Mouse (Mus musculus) forebrain, embryonic 14.5 days (tissue): ENCODE measurements around the gene Gpr135. TPM values are rescaled to one million over a fixed set of nuclear protein-coding genes. Genes with fewer than 3 reads are reported as not detected.

Experiments
- ATAC-seq: fragments of 200-750 bp; cut with Nextera tagmentation; 2 replicates; pipeline ENCODE4 v1.8.0; 2017; ENCODE audit warnings: mild to moderate bottlenecking, moderate library complexity
- DNase-seq: peaks from one replicate; pipeline ENCODE4 v3.0.0-alpha.2; 2015; ENCODE audit warnings: low spot score
- H3K27ac ChIP-seq: fragments of 300-500 bp; sonication (generic); 2 replicates; pipeline ENCODE4 v1.5.1; 2014; ENCODE audit warnings: low read depth, mild to moderate bottlenecking, control low read depth, low read length, moderate library complexity
- H3K27me3 ChIP-seq: fragments of 300-500 bp; sonication (generic); replicated peaks from 2 replicates; pipeline ENCODE4 v1.6.1; 2014; ENCODE audit warnings: low read length, control low read depth, mixed read lengths; ENCODE audit not compliant: control insufficient read depth, insufficient read depth
- H3K36me3 ChIP-seq: fragments of 300-500 bp; sonication (generic); 2 replicates; pipeline ENCODE4 v1.6.1; 2014; ENCODE audit warnings: low read length, control low read depth; ENCODE audit not compliant: control insufficient read depth, insufficient read depth
- H3K4me1 ChIP-seq: fragments of 300-500 bp; sonication (generic); 2 replicates; pipeline ENCODE4 v1.6.1; 2014; ENCODE audit warnings: antibody characterized with exemption, low read length, control low read depth; ENCODE audit not compliant: control insufficient read depth, insufficient read depth
- H3K4me2 ChIP-seq: fragments of 300-500 bp; sonication (generic); 2 replicates; pipeline ENCODE4 v1.6.1; 2014; ENCODE audit warnings: mild to moderate bottlenecking, control low read depth, low read length
- H3K4me3 ChIP-seq: fragments of 300-500 bp; sonication (generic); 2 replicates; pipeline ENCODE4 v1.5.1; 2014; ENCODE audit warnings: low read depth, low read length, control low read depth
- H3K9ac ChIP-seq: fragments of 300-500 bp; sonication (generic); 2 replicates; pipeline ENCODE4 v1.6.1; 2014; ENCODE audit warnings: mild to moderate bottlenecking, low read length, control low read depth, moderate library complexity
- H3K9me3 ChIP-seq: fragments of 300-500 bp; sonication (generic); replicated peaks from 2 replicates; pipeline ENCODE4 v1.6.1; 2016; ENCODE audit warnings: low read length, control low read depth, mixed read lengths; ENCODE audit not compliant: control insufficient read depth
- WGBS: fragments of 180-500 bp; shearing (Covaris S2); extraction: QIAGEN DNeasy Blood & Tissue Kit; methylation state at CpG from one replicate; pipeline ENCODE4 v1.1.7; 2014; 5-methylcytosine and 5-hydroxymethylcytosine counted together
- polyA plus RNA-seq: library from polyadenylated mRNA; unstranded; fragments of >200 nt; fragmentation: Nextera tagmentation; extraction: Ambion mirVana; gene quantifications from 2 replicates; pipeline ENCODE4 v1.2.1, GENCODE M21; 2014

Gpr135 gene
- polyA plus RNA-seq, 1 experiment from 2014 or later: 3.0 TPM

DNA sequence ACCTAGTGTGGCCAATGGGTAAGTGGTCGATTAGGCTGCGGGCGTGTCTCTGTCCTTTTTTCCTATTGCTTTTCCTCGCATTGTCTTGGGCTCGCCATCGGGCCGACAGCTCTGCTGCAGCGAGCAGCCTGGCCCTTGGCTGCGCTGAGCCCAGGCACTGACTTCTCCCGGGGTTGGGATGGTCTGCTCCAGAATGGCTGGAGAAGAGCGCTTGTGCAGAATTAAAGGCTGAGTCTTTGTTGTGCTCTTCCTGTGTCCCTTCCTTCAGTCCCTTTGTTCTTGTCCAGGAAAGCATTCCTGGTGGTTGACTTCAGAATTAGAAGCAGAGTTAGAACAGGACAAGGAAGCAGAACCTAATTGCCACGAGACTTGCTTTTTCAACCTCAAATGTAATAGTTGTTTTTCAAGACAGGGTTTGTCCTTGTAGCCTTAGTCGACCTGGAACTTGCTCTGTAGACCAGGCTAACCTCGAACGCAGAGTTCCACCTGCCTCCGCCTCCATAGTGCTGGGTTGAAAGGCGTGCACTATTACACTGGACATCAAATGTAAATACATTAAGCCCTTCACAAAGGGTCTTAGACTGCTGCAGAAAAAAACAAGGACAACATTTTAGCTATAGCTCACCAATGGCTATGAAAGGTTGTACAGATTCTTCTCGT lies 15.4 kb upstream of the Gpr135 start:
- Histone ChIP-seq H3K4me1 (peaks cover 10% of the 10 kb centered on the region), H3K9me3 (no peaks in the 10 kb centered on the region), H3K27me3 (no peaks in the 10 kb centered on the region), H3K4me2 (peak overlapping the region; percentile 84), H3K4me3 (peak overlapping the region; percentile 71), H3K27ac (peak overlapping the region; percentile 97), H3K36me3 (peaks cover 11% of the 10 kb centered on the region), H3K9ac (peak overlapping the region; percentile 90)
- DNase-seq (no peak), ATAC-seq (no peak)
- WGBS: under 1% methylated on average over 18 of the region's 18 CpGs

DNA sequence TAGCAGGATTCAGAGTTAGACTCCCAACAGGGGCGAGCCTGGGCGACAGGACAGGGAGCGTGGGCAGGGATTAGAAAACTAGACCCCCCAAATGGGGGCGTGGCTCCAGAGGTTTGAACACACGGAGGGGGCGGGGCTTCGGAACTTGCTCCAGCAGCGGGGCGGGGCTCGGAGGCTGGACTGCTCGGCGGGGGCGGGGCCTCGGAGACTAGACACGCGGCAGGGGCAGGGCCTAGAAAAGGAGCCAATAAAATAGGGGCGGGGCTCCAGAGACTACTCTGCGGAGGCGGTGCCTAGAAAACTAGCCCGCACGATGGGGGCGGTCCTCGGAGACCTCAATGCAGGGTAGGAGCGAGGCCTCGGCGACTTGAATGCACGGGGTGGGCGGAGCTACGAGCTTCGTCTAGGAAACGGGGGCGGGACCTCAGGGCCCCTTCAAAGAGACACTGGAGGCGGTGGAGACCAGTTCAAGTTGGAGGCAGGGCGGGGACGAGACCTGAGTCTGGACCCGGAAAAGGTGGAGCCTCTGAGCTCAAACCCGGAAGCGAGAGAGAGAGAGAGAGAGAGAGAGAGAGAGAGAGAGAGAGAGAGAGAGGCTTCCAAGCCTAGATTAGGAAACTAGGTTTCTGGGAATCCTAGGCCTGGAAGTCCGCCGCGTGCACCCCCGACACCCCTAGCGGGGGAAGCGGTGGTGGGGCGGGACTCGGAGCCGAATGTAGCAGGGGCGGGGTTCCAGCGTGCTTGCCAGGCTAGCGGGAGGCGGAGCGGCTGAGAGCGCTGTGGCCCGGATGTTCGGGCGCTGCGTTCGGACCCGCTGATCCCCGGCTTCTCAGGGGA lies 14.6 kb upstream of the Gpr135 start, which contains the start of the genes L3hypdh and Jkamp:
Gene L3hypdh, minus strand, starts transcription at position 111 of the 837 bp plus-strand sequence.
Gene Jkamp, plus strand, starts transcription at position 261 of the 837 bp plus-strand sequence.
- ATAC-seq: peak; percentile 96
- H3K9me3 ChIP-seq: no peaks in the 10 kb centered on the region
- under 1% methylated on average over 60 of the region's 60 CpGs for WGBS
- peak; percentile 100 for DNase-seq
- H3K27me3 ChIP-seq: no peaks in the 10 kb centered on the region
- H3K4me2 ChIP-seq: peak within 1 kb of the TSS; percentile 84
- peak within 1 kb of the TSS; percentile 97 for H3K27ac ChIP-seq
- H3K36me3 ChIP-seq: peaks cover 8% of the 10 kb centered on the region
- H3K4me3 ChIP-seq: peak within 1 kb of the TSS; percentile 71
- peak within 1 kb of the TSS; percentile 90 for H3K9ac ChIP-seq
- peaks cover 10% of the 10 kb centered on the region for H3K4me1 ChIP-seq

GRCm38 (mm10) chr12:72085024-72085328 lies 14.1 kb upstream of the Gpr135 start:
- H3K9me3 ChIP-seq: no peaks in the 10 kb centered on the region
- no peaks in the 10 kb centered on the region for H3K27me3 ChIP-seq
- H3K36me3 ChIP-seq: peaks cover 3% of the 10 kb centered on the region; the same call in 1 of the 2 replicates
- under 1% methylated on average over 31 of the region's 31 CpGs for WGBS
- H3K4me3 ChIP-seq: peak overlapping the region; percentile 71
- H3K4me2 ChIP-seq: peak overlapping the region; percentile 84
- H3K9ac ChIP-seq: peak overlapping the region; percentile 70
- peaks cover 10% of the 10 kb centered on the region for H3K4me1 ChIP-seq
- DNase-seq (no peak), ATAC-seq (no peak)
- peak overlapping the region; percentile 97; the same call in 1 of the 2 replicates for H3K27ac ChIP-seq

- Histone ChIP-seq H3K27ac (peak overlapping the region; percentile 97; the same call in 1 of the 2 replicates), H3K27me3 (no peaks in the 10 kb centered on the region), H3K4me3 (peak overlapping the region; percentile 71), H3K4me2 (peak overlapping the region; percentile 84), H3K36me3 (no peaks in the 10 kb centered on the region), H3K9ac (peak overlapping the region; percentile 70), H3K4me1 (peaks cover 10% of the 10 kb centered on the region), H3K9me3 (no peaks in the 10 kb centered on the region)
- ATAC-seq (no peak), DNase-seq (peak; percentile 42)
- 3% methylated on average over 46 of the region's 46 CpGs for WGBS
Measured at GRCm38 (mm10) chr12:72084261-72085023, 13.5 kb upstream of the Gpr135 start.

GRCm38 (mm10) chr12:72083265-72083664 lies 12.3 kb upstream of the Gpr135 start:
- no peak for DNase-seq

GRCm38 (mm10) chr12:72082370-72082769 lies 11.4 kb upstream of the Gpr135 start:
- WGBS: 39% methylated on average over 18 of the region's 18 CpGs
- ATAC-seq: no peak

More at GRCm38 (mm10) chr12:72083265-72083664, 12.3 kb upstream of the Gpr135 start:
- Histone ChIP-seq H3K36me3 (no peaks in the 10 kb centered on the region), H3K27me3 (no peaks in the 10 kb centered on the region), H3K4me3 (no peak overlapping the region), H3K4me1 (peaks cover 10% of the 10 kb centered on the region), H3K27ac (no peak overlapping the region), H3K4me2 (no peak overlapping the region), H3K9me3 (no peaks in the 10 kb centered on the region), H3K9ac (no peak overlapping the region)
- ATAC-seq: no peak
- WGBS: 87% methylated on average over 9 of the region's 9 CpGs

DNA sequence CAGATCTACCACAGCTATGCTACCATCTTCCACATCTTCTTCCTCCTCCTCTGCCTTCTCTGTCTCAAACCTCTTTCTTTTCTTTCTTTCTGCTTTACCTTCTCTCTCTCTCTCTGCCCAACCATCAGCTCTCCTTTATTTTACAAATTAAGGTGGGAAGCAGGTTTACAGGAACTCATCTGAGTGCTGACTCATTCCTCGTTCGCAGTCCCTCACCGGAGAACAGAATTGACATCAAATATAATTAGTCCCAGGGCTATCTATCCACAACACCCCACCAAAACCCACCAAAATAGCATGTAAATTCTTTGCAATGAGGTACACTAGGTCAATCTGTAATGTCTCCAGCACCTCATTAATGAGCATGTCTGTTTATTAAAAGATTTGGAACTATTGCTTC lies 11.0 kb upstream of the Gpr135 start:
- DNase-seq: no peak
- 75% methylated on average over 3 of the region's 3 CpGs for WGBS
- H3K4me2 ChIP-seq: no peak overlapping the region
- no peak overlapping the region for H3K27ac ChIP-seq
- H3K4me1 ChIP-seq: no peaks in the 10 kb centered on the region
- H3K36me3 ChIP-seq: no peaks in the 10 kb centered on the region
- H3K27me3 ChIP-seq: no peaks in the 10 kb centered on the region
- H3K9me3 ChIP-seq: no peaks in the 10 kb centered on the region
- H3K9ac ChIP-seq: no peak overlapping the region
- ATAC-seq: no peak
- H3K4me3 ChIP-seq: no peak overlapping the region

More at GRCm38 (mm10) chr12:72082370-72082769, 11.4 kb upstream of the Gpr135 start:
- H3K4me1 ChIP-seq: peaks cover 2% of the 10 kb centered on the region
- no peak overlapping the region for H3K4me3 ChIP-seq
- no peak overlapping the region for H3K4me2 ChIP-seq
- H3K36me3 ChIP-seq: no peaks in the 10 kb centered on the region
- H3K27me3 ChIP-seq: no peaks in the 10 kb centered on the region
- H3K9ac ChIP-seq: no peak overlapping the region
- no peak for DNase-seq
- no peaks in the 10 kb centered on the region for H3K9me3 ChIP-seq
- no peak overlapping the region for H3K27ac ChIP-seq

- Histone ChIP-seq H3K4me3 (no peak overlapping the region), H3K27me3 (no peaks in the 10 kb centered on the region), H3K36me3 (no peaks in the 10 kb centered on the region), H3K27ac (no peak overlapping the region), H3K4me2 (no peak overlapping the region), H3K9ac (no peak overlapping the region), H3K9me3 (no peaks in the 10 kb centered on the region), H3K4me1 (no peaks in the 10 kb centered on the region)
- ATAC-seq: no peak
- DNase-seq: no peak
- WGBS: 91% methylated on average over 3 of the region's 3 CpGs
Measured at GRCm38 (mm10) chr12:72078248-72078647, 7.3 kb upstream of the Gpr135 start.
